ENCODE assay signal across 8 mouse cellular contexts in the genomic region with DNA sequence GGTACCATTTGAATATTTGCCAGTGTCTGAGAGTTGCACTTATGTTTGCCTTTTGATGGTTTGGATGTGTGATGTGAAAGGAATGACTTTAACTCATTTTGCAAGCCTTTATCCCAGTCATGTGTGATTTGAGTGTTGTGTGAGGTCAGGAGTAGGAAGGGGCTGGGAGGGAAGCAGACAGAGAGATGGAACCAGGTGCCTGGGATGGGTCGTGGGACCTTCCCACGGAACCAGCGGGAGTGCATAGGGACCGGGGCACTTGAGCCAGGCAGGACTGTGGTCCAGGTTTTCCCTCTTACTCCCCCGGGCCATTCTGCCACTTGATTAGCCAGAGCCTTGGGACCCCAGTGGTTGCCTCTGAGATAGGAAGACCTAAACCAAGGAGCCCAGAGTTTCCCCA. TPM values are rescaled to one million over a fixed set of nuclear protein-coding genes. Genes with fewer than 3 reads are reported as not detected.
DNase-seq lines count a peak whose midpoint lies in the region; ATAC-seq and TF ChIP-seq lines count a peak whose summit lies in the region.

No protein-coding gene starts in this region.

- peak overlapping the region; percentile 98 for H3K9ac ChIP-seq in heart, embryonic 11.5 days (ENCODE audit: low read depth, low read length)
- H3K9ac ChIP-seq in limb, embryonic 13.5 days = peak overlapping the region; percentile 91
- H3K9ac ChIP-seq in stomach, embryonic 14.5 days (replicated peaks; ENCODE audit: low read depth, low read length) = peak overlapping the region; percentile 96

- H3K4me3 ChIP-seq in heart, embryonic 11.5 days (ENCODE audit: low read depth, low read length) = peak overlapping the region; percentile 87
- H3K4me3 ChIP-seq in E14TG2a.4 (replicated peaks; ENCODE audit: low read length) = peak overlapping the region; percentile 90
- no peak overlapping the region for H3K4me3 ChIP-seq in embryonic fibroblast, embryonic 13.5 days (ENCODE audit: insufficient read depth, low read length)
- H3K4me3 ChIP-seq in limb, embryonic 13.5 days = peak overlapping the region; percentile 75
- H3K4me3 ChIP-seq in stomach, embryonic 14.5 days (ENCODE audit: low read depth, low read length) = peak overlapping the region; percentile 92

- DNase-seq in heart, postnatal 25 days (ENCODE audit: low spot score) = no peak
- no peak for DNase-seq in urinary bladder, postnatal 36 days (ENCODE audit: low spot score in 2 of 2)
- DNase-seq in adrenal gland, postnatal 25 days = no peak

- H3K36me3 ChIP-seq in heart, embryonic 11.5 days (ENCODE audit: control insufficient read depth, insufficient read depth, low read length) = no peaks in the 10 kb centered on the region
- H3K36me3 ChIP-seq in E14TG2a.4 (ENCODE audit: insufficient read depth, low read length) = peaks cover 6% of the 10 kb centered on the region
- H3K36me3 ChIP-seq in limb, embryonic 13.5 days = no peaks in the 10 kb centered on the region
- no peaks in the 10 kb centered on the region for H3K36me3 ChIP-seq in stomach, embryonic 14.5 days (ENCODE audit: control insufficient read depth, insufficient read depth, low read length)

- peak overlapping the region; percentile 96 for H3K27ac ChIP-seq in heart, embryonic 11.5 days (ENCODE audit: low read depth, low read length)
- peak overlapping the region; percentile 95 for H3K27ac ChIP-seq in embryonic fibroblast, embryonic 13.5 days (ENCODE audit: insufficient read depth, low read length)
- H3K27ac ChIP-seq in limb, embryonic 13.5 days = peak overlapping the region; percentile 91
- peak overlapping the region; percentile 49; the same call in 1 of the 2 replicates for H3K27ac ChIP-seq in stomach, embryonic 14.5 days (ENCODE audit: low read length)

- TF ChIP-seq POLR2A in embryonic fibroblast, embryonic 13.5 days (IDR thresholded peaks at IDR 0.05; ENCODE audit: low read depth, low read length) = no peak

- no peaks in the 10 kb centered on the region for H3K27me3 ChIP-seq in heart, embryonic 11.5 days (ENCODE audit: control insufficient read depth, insufficient read depth, low read length)
- peaks cover 33% of the 10 kb centered on the region for H3K27me3 ChIP-seq in E14TG2a.4 (ENCODE audit: insufficient read depth, low read length)
- H3K27me3 ChIP-seq in limb, embryonic 13.5 days = no peaks in the 10 kb centered on the region
- H3K27me3 ChIP-seq in stomach, embryonic 14.5 days (ENCODE audit: control insufficient read depth, insufficient read depth, low read length) = no peaks in the 10 kb centered on the region

- no peaks in the 10 kb centered on the region for H3K9me3 ChIP-seq in heart, embryonic 11.5 days (replicated peaks; ENCODE audit: control insufficient read depth, low read length)
- no peaks in the 10 kb centered on the region for H3K9me3 ChIP-seq in E14TG2a.4 (ENCODE audit: low read length)
- H3K9me3 ChIP-seq in limb, embryonic 13.5 days = no peaks in the 10 kb centered on the region
- H3K9me3 ChIP-seq in stomach, embryonic 14.5 days (ENCODE audit: control insufficient read depth, low read depth, low read length) = no peaks in the 10 kb centered on the region

- H3K4me1 ChIP-seq in heart, embryonic 11.5 days (ENCODE audit: control insufficient read depth, insufficient read depth, low read length) = peaks cover 7% of the 10 kb centered on the region; the same call in 1 of the 2 replicates
- H3K4me1 ChIP-seq in E14TG2a.4 (replicated peaks; ENCODE audit: low read depth, low read length) = peaks cover 20% of the 10 kb centered on the region
- peaks cover 15% of the 10 kb centered on the region for H3K4me1 ChIP-seq in embryonic fibroblast, embryonic 13.5 days (ENCODE audit: control insufficient read depth, insufficient read depth, low read length)
- peaks cover 16% of the 10 kb centered on the region for H3K4me1 ChIP-seq in limb, embryonic 13.5 days
- peaks cover 5% of the 10 kb centered on the region; the same call in 1 of the 2 replicates for H3K4me1 ChIP-seq in stomach, embryonic 14.5 days (ENCODE audit: control insufficient read depth, insufficient read depth, low read length)

- intact Hi-C loops in heart, postnatal 25 days (cut with DNase I) = no loop called here

- TF ChIP-seq CTCF in E14TG2a.4 (conservative IDR thresholded peaks at IDR 0.05; ENCODE audit: low read length) = no peak
- no peak for TF ChIP-seq CTCF in embryonic fibroblast, embryonic 13.5 days (IDR thresholded peaks at IDR 0.05; ENCODE audit: borderline replicate concordance, insufficient read depth, low read length)

- H3K4me2 ChIP-seq in heart, embryonic 11.5 days = peak overlapping the region; percentile 77
- peak overlapping the region; percentile 66 for H3K4me2 ChIP-seq in limb, embryonic 13.5 days (replicated peaks)
- H3K4me2 ChIP-seq in stomach, embryonic 14.5 days (replicated peaks; ENCODE audit: low read depth, low read length) = peak overlapping the region; percentile 59

- 20% methylated on average over 5 of the region's 5 CpGs for WGBS in heart, embryonic 11.5 days (ENCODE audit: insufficient replicate concordance)
- WGBS in limb, embryonic 13.5 days = 24% methylated on average over 5 of the region's 5 CpGs
- 23% methylated on average over 5 of the region's 5 CpGs for WGBS in stomach, embryonic 14.5 days

- ATAC-seq in heart, embryonic 11.5 days (replicated peaks; ENCODE audit: insufficient number of reproducible peaks, low FRiP score, low TSS enrichment) = no peak
- ATAC-seq in limb, embryonic 13.5 days (ENCODE audit: low FRiP score, low read depth) = peak; percentile 1; the same call in 1 of the 2 replicates
- no peak for ATAC-seq in stomach, embryonic 14.5 days (ENCODE audit: insufficient number of reproducible peaks, insufficient read depth, low FRiP score, low read depth)

RNA-seq across cellular contexts. Expression of a gene that starts 0.5 kb away (rescaled TPM):
- 26.1 and 34.6 TPM in 2 replicates for polyA plus RNA-seq in heart, embryonic 11.5 days (2014; fragmentation: Nextera tagmentation; extraction: Ambion mirVana)
- total RNA-seq in heart, postnatal 25 days (2021) = 10 to 100 TPM; 26.8 to 29.8 TPM
- polyA plus RNA-seq in embryonic fibroblast, embryonic 13.5 days (2011; ENCODE audit: insufficient read length, low read depth, missing spikeins) = 43.1 and 49.4 TPM in 2 replicates
- 46.0 and 47.0 TPM in 2 replicates for polyA plus RNA-seq in limb, embryonic 13.5 days (2015; fragmentation: Nextera tagmentation; extraction: Ambion mirVana)
- polyA plus RNA-seq in stomach, embryonic 14.5 days (2014; fragmentation: Nextera tagmentation; extraction: Ambion mirVana) = 38.8 and 41.0 TPM in 2 replicates
- 79.0 and 83.9 TPM in 2 replicates for total RNA-seq in adrenal gland, postnatal 25 days (2021)

RNA-seq across cellular contexts. Expression of a gene that starts 8.2 kb away (rescaled TPM):
- 9,744 and 12,458 TPM in 2 replicates for polyA plus RNA-seq in heart, embryonic 11.5 days (2014; fragmentation: Nextera tagmentation; extraction: Ambion mirVana)
- total RNA-seq in heart, postnatal 25 days (2021) = not detected
- not detected in 2 replicates for polyA plus RNA-seq in embryonic fibroblast, embryonic 13.5 days (2011; ENCODE audit: insufficient read length, low read depth, missing spikeins)
- 595 and 644 TPM in 2 replicates for polyA plus RNA-seq in limb, embryonic 13.5 days (2015; fragmentation: Nextera tagmentation; extraction: Ambion mirVana)
- polyA plus RNA-seq in stomach, embryonic 14.5 days (2014; fragmentation: Nextera tagmentation; extraction: Ambion mirVana) = 93.0 and 133 TPM in 2 replicates
- not detected in 2 replicates for total RNA-seq in adrenal gland, postnatal 25 days (2021)

RNA-seq across cellular contexts. Expression of a gene that starts 15.3 kb away (rescaled TPM):
- 8,943 and 11,032 TPM in 2 replicates for polyA plus RNA-seq in heart, embryonic 11.5 days (2014; fragmentation: Nextera tagmentation; extraction: Ambion mirVana)
- total RNA-seq in heart, postnatal 25 days (2021) = over 10,000 TPM in 1 of 2 experiments, 1,000 to 10,000 TPM in 1; 9,129 to 20,531 TPM
- not detected in 2 replicates for polyA plus RNA-seq in embryonic fibroblast, embryonic 13.5 days (2011; ENCODE audit: insufficient read length, low read depth, missing spikeins)
- polyA plus RNA-seq in limb, embryonic 13.5 days (2015; fragmentation: Nextera tagmentation; extraction: Ambion mirVana) = 4,235 and 4,311 TPM in 2 replicates
- 2,281 and 2,565 TPM in 2 replicates for polyA plus RNA-seq in stomach, embryonic 14.5 days (2014; fragmentation: Nextera tagmentation; extraction: Ambion mirVana)
- 2,198 and 2,224 TPM in 2 replicates for total RNA-seq in adrenal gland, postnatal 25 days (2021)

RNA-seq across cellular contexts. Expression of a gene that starts 18.8 kb away (rescaled TPM):
- polyA plus RNA-seq in heart, embryonic 11.5 days (2014; fragmentation: Nextera tagmentation; extraction: Ambion mirVana) = 23.0 and 24.4 TPM in 2 replicates
- 1 to 10 TPM in 1 of 2 experiments, under 1 TPM in 1; 0.70 to 1.9 TPM for total RNA-seq in heart, postnatal 25 days (2021)
- not detected in 2 replicates for polyA plus RNA-seq in embryonic fibroblast, embryonic 13.5 days (2011; ENCODE audit: insufficient read length, low read depth, missing spikeins)
- 1.8 and 3.2 TPM in 2 replicates for polyA plus RNA-seq in limb, embryonic 13.5 days (2015; fragmentation: Nextera tagmentation; extraction: Ambion mirVana)
- 0.71 TPM in 1 of 2 replicates, not detected in the other for polyA plus RNA-seq in stomach, embryonic 14.5 days (2014; fragmentation: Nextera tagmentation; extraction: Ambion mirVana)
- 0.64 TPM in 1 of 2 replicates, not detected in the other for total RNA-seq in adrenal gland, postnatal 25 days (2021)

RNA-seq across cellular contexts. Expression of a gene that starts 28.3 kb away (rescaled TPM):
- 18,841 and 22,217 TPM in 2 replicates for polyA plus RNA-seq in heart, embryonic 11.5 days (2014; fragmentation: Nextera tagmentation; extraction: Ambion mirVana)
- total RNA-seq in heart, postnatal 25 days (2021) = over 10,000 TPM in 1 of 2 experiments, 1,000 to 10,000 TPM in 1; 8,713 to 18,074 TPM
- not detected in 2 replicates for polyA plus RNA-seq in embryonic fibroblast, embryonic 13.5 days (2011; ENCODE audit: insufficient read length, low read depth, missing spikeins)
- polyA plus RNA-seq in limb, embryonic 13.5 days (2015; fragmentation: Nextera tagmentation; extraction: Ambion mirVana) = 10,014 and 10,405 TPM in 2 replicates
- 6,035 and 6,415 TPM in 2 replicates for polyA plus RNA-seq in stomach, embryonic 14.5 days (2014; fragmentation: Nextera tagmentation; extraction: Ambion mirVana)
- total RNA-seq in adrenal gland, postnatal 25 days (2021) = 1,730 and 2,563 TPM in 2 replicates

Comparison
In these comparisons a context has a peak if more than half of its experiments do, and no peak if none do; other contexts are left out.
1. RNA of a gene that starts 8.2 kb away (polyA plus RNA-seq): 9,744 to 12,458 TPM in heart, embryonic 11.5 days, 595 to 644 TPM in limb, embryonic 13.5 days and 93.0 to 133 TPM in stomach, embryonic 14.5 days; not detected in embryonic fibroblast, embryonic 13.5 days; every median in the first group is over 10 times any median in the second.
2. RNA of a gene that starts 15.3 kb away (polyA plus RNA-seq): 8,943 to 11,032 TPM in heart, embryonic 11.5 days, 4,235 to 4,311 TPM in limb, embryonic 13.5 days and 2,281 to 2,565 TPM in stomach, embryonic 14.5 days; not detected in embryonic fibroblast, embryonic 13.5 days; every median in the first group is over 1,000 times any median in the second.
3. Peak in every context shown above with its lines, with median percentiles within 50 percentile points of each other: H3K27ac ChIP-seq, H3K4me2 ChIP-seq and H3K9ac ChIP-seq.